Mouse (Mus musculus) brain, embryonic 14.5 days (tissue): ENCODE measurements around the gene Pigf.

Experiments used
- CTCF ChIP-seq: fragments of 200-500 bp; IDR thresholded peaks from 2 replicates; pipeline ENCODE4 v1.5.1; 2012; ENCODE audit warnings: inconsistent platforms, mild to moderate bottlenecking, moderate library complexity, borderline replicate concordance; ENCODE audit not compliant: insufficient read depth, insufficient read length; ENCODE audit errors: extremely low read depth
- POLR2A ChIP-seq: fragments of 200-500 bp; IDR thresholded peaks from 2 replicates; pipeline ENCODE4 v1.6.1; 2012; ENCODE audit warnings: mild to moderate bottlenecking, inconsistent platforms, borderline replicate concordance; ENCODE audit not compliant: poor library complexity, insufficient read depth, insufficient read length, severe bottlenecking; ENCODE audit errors: extremely low read depth

GRCm38 (mm10) chr17:86981701-86982100 is 43.5 kb downstream of the Pigf start:
- TF ChIP-seq CTCF (no peak), POLR2A (no peak)
